Mouse (Mus musculus) CH12.LX (cell line): ENCODE data around the gene Rptor.

Source experiments
- CTCF ChIP-seq, 2 experiments: IDR thresholded peaks in 1 of 2; conservative IDR thresholded peaks in 1 of 2; 2 replicates each; pipeline ENCODE4 v1.5.1; 2011 to 2012; ENCODE audit warnings: low read depth in 2 of 2, low read length in 2 of 2, improper control_type of control experiment in 1 of 2, inconsistent platforms in 1 of 2, mild to moderate bottlenecking in 1 of 2, moderate library complexity in 1 of 2
- HCFC1 ChIP-seq: IDR thresholded peaks from 2 replicates; pipeline ENCODE4 v1.6.1; 2012; ENCODE audit warnings: low read depth, mild to moderate bottlenecking, inconsistent platforms, low read length, improper control_type of control experiment
- MEF2A ChIP-seq: IDR thresholded peaks from 2 replicates; pipeline ENCODE4 v1.6.1; 2014; ENCODE audit warnings: low read depth, mild to moderate bottlenecking, inconsistent platforms, low read length, improper control_type of control experiment, borderline replicate concordance
- POLR2AphosphoS2 ChIP-seq: IDR thresholded peaks from 2 replicates; pipeline ENCODE4 v1.6.1; 2011; ENCODE audit warnings: low read depth, low read length, improper control_type of control experiment
- TCF12 ChIP-seq: IDR thresholded peaks from 2 replicates; pipeline ENCODE4 v1.6.1; 2014; ENCODE audit warnings: low read depth, mild to moderate bottlenecking, inconsistent platforms, low read length, improper control_type of control experiment

DNA sequence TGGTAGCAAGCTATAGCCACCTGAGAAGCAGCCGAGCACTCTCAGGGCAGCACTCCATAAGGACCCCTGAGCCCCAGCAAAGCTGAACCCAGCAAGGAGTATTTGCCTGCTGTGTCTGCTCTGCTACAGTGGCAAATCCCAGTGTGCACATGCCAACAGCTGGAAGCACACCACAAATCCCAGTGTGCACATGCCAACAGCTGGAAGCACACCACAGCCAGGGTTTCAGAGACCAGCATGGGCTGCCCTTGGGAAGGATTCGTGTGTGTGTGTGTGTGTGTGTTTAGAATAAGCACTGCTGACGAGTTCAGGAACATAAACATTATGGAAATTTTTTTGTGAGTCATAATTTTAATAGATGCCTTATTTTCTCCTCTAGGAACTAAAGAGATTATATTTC lies 265.4 kb downstream of the Rptor start:
- TF ChIP-seq CTCF (conservative IDR thresholded peaks at IDR 0.05 in 1 of 2, IDR thresholded peaks at IDR 0.05 in 1 of 2; ENCODE audit: low read depth in 2 of 2, low read length in 2 of 2), result no peak
- TF ChIP-seq MEF2A, result no peak
- no peak for TF ChIP-seq POLR2AphosphoS2
- TF ChIP-seq TCF12, result no peak
- TF ChIP-seq HCFC1, result no peak
